ENCODE assay signal across 8 mouse cellular contexts in genomic region chr5:140702103-140702513, GRCm38 (mm10). TPM values are rescaled to one million over a fixed set of nuclear protein-coding genes. Genes with fewer than 3 reads are reported as not detected.
DNase-seq lines count a peak whose midpoint lies in the region; ATAC-seq lines count a peak whose summit lies in the region.

Iqce (minus strand) TSS chr5:140702378.

- WGBS in heart, embryonic 11.5 days (ENCODE audit: insufficient replicate concordance) = 1% methylated on average over 33 of the region's 33 CpGs
- under 1% methylated on average over 33 of the region's 33 CpGs for WGBS in kidney, embryonic 16.5 days
- WGBS in liver, embryonic 11.5 days = under 1% methylated on average over 33 of the region's 33 CpGs
- WGBS in stomach, embryonic 14.5 days = under 1% methylated on average over 33 of the region's 33 CpGs

- peak within 1 kb of the TSS; percentile 94 for H3K4me2 ChIP-seq in heart, embryonic 11.5 days
- peak within 1 kb of the TSS; percentile 73 for H3K4me2 ChIP-seq in kidney, embryonic 16.5 days (replicated peaks; ENCODE audit: low read depth, low read length)
- H3K4me2 ChIP-seq in liver, embryonic 11.5 days = peak within 1 kb of the TSS; percentile 97
- peak within 1 kb of the TSS; percentile 84 for H3K4me2 ChIP-seq in stomach, embryonic 14.5 days (replicated peaks; ENCODE audit: low read depth, low read length)

- H3K27me3 ChIP-seq in heart, embryonic 11.5 days (ENCODE audit: control insufficient read depth, insufficient read depth, low read length) = no peaks in the 10 kb centered on the region
- H3K27me3 ChIP-seq in kidney, embryonic 16.5 days (ENCODE audit: insufficient read depth, low read length) = no peaks in the 10 kb centered on the region
- no peaks in the 10 kb centered on the region for H3K27me3 ChIP-seq in liver, embryonic 11.5 days (replicated peaks; ENCODE audit: control insufficient read depth, insufficient read depth, low read length)
- H3K27me3 ChIP-seq in stomach, embryonic 14.5 days (ENCODE audit: control insufficient read depth, insufficient read depth, low read length) = no peaks in the 10 kb centered on the region

- peak; percentile 93 to 94 for DNase-seq in B cell, adult 2 months
- DNase-seq in brain, adult 2 months (ENCODE audit: low read depth, low spot score) = peak; percentile 97
- DNase-seq in liver, embryonic 11.5 days (ENCODE audit: low spot score) = peak; percentile 97
- peak; percentile 94 for DNase-seq in naive thymus-derived CD4-positive, alpha-beta T cell, adult 2 months (ENCODE audit: low read depth)

- peak within 1 kb of the TSS; percentile 83 for H3K9ac ChIP-seq in heart, embryonic 11.5 days (ENCODE audit: low read depth, low read length)
- peak within 1 kb of the TSS; percentile 90 for H3K9ac ChIP-seq in kidney, embryonic 16.5 days (replicated peaks; ENCODE audit: low read length)
- H3K9ac ChIP-seq in liver, embryonic 11.5 days (ENCODE audit: low read depth, low read length) = peak within 1 kb of the TSS; percentile 84
- H3K9ac ChIP-seq in stomach, embryonic 14.5 days (replicated peaks; ENCODE audit: low read depth, low read length) = peak within 1 kb of the TSS; percentile 82

- peak; percentile 40 for ATAC-seq in erythroblast, adult 5-6 weeks (replicated peaks; ENCODE audit: low FRiP score, poor library complexity, severe bottlenecking)
- ATAC-seq in heart, embryonic 11.5 days (replicated peaks; ENCODE audit: insufficient number of reproducible peaks, low FRiP score, low TSS enrichment) = peak; percentile 56; the same call in 1 of the 2 replicates
- ATAC-seq in kidney, embryonic 16.5 days (ENCODE audit: low FRiP score, low TSS enrichment) = peak; percentile 71
- peak; percentile 60 for ATAC-seq in liver, embryonic 11.5 days (replicated peaks; ENCODE audit: low FRiP score)
- ATAC-seq in stomach, embryonic 14.5 days (ENCODE audit: insufficient number of reproducible peaks, insufficient read depth, low FRiP score, low read depth) = peak; percentile 42; the same call in 1 of the 2 replicates

- H3K9me3 ChIP-seq in heart, embryonic 11.5 days (replicated peaks; ENCODE audit: control insufficient read depth, low read length) = no peaks in the 10 kb centered on the region
- no peaks in the 10 kb centered on the region for H3K9me3 ChIP-seq in kidney, embryonic 16.5 days (ENCODE audit: low read length)
- H3K9me3 ChIP-seq in liver, embryonic 11.5 days (ENCODE audit: control insufficient read depth, low read length) = no peaks in the 10 kb centered on the region
- H3K9me3 ChIP-seq in stomach, embryonic 14.5 days (ENCODE audit: control insufficient read depth, low read depth, low read length) = no peaks in the 10 kb centered on the region

- H3K36me3 ChIP-seq in heart, embryonic 11.5 days (ENCODE audit: control insufficient read depth, insufficient read depth, low read length) = no peaks in the 10 kb centered on the region
- peaks cover 4% of the 10 kb centered on the region for H3K36me3 ChIP-seq in kidney, embryonic 16.5 days (ENCODE audit: insufficient read depth, low read length)
- H3K36me3 ChIP-seq in liver, embryonic 11.5 days (ENCODE audit: control insufficient read depth, insufficient read depth, low read length) = no peaks in the 10 kb centered on the region
- H3K36me3 ChIP-seq in stomach, embryonic 14.5 days (ENCODE audit: control insufficient read depth, insufficient read depth, low read length) = peaks cover 4% of the 10 kb centered on the region; the same call in 1 of the 2 replicates

- H3K4me3 ChIP-seq in heart, embryonic 11.5 days (ENCODE audit: low read depth, low read length) = peak within 1 kb of the TSS; percentile 84
- peak within 1 kb of the TSS; percentile 77 for H3K4me3 ChIP-seq in kidney, embryonic 16.5 days (ENCODE audit: low read length)
- peak within 1 kb of the TSS; percentile 85 for H3K4me3 ChIP-seq in liver, embryonic 11.5 days (ENCODE audit: low read depth, low read length)
- H3K4me3 ChIP-seq in stomach, embryonic 14.5 days (ENCODE audit: low read depth, low read length) = peak within 1 kb of the TSS; percentile 80

- H3K27ac ChIP-seq in heart, embryonic 11.5 days (ENCODE audit: low read depth, low read length) = peak within 1 kb of the TSS; percentile 70
- H3K27ac ChIP-seq in kidney, embryonic 16.5 days (ENCODE audit: low read length) = peak within 1 kb of the TSS; percentile 87
- H3K27ac ChIP-seq in liver, embryonic 11.5 days (ENCODE audit: low read depth, low read length) = peak within 1 kb of the TSS; percentile 88
- peak within 1 kb of the TSS; percentile 86 for H3K27ac ChIP-seq in stomach, embryonic 14.5 days (ENCODE audit: low read length)

- H3K4me1 ChIP-seq in heart, embryonic 11.5 days (ENCODE audit: control insufficient read depth, insufficient read depth, low read length) = peaks cover 18% of the 10 kb centered on the region
- H3K4me1 ChIP-seq in kidney, embryonic 16.5 days (ENCODE audit: insufficient read depth, low read length) = peaks cover 32% of the 10 kb centered on the region
- peaks cover 29% of the 10 kb centered on the region for H3K4me1 ChIP-seq in liver, embryonic 11.5 days (replicated peaks; ENCODE audit: control insufficient read depth, insufficient read depth, low read length)
- peaks cover 27% of the 10 kb centered on the region for H3K4me1 ChIP-seq in stomach, embryonic 14.5 days (ENCODE audit: control insufficient read depth, insufficient read depth, low read length)

RNA-seq across cellular contexts. Expression of gene Iqce, which starts in this region (rescaled TPM):
- 1.9 and 3.8 TPM in 2 replicates for total RNA-seq in erythroblast, adult 5-6 weeks (2015; ENCODE audit: low replicate concordance)
- 2.9 and 3.0 TPM in 2 replicates for total RNA-seq in erythroblast, adult 5-6 weeks (2017; ENCODE audit: low replicate concordance)
- polyA plus RNA-seq in heart, embryonic 11.5 days (2014; fragmentation: Nextera tagmentation; extraction: Ambion mirVana) = 8.1 and 10.7 TPM in 2 replicates
- polyA plus RNA-seq in kidney, embryonic 16.5 days (2015; fragmentation: Nextera tagmentation; extraction: Ambion mirVana) = 26.0 and 30.7 TPM in 2 replicates
- polyA plus RNA-seq in liver, embryonic 11.5 days (2014; fragmentation: Nextera tagmentation; extraction: Ambion mirVana) = 13.2 and 14.4 TPM in 2 replicates
- polyA plus RNA-seq in stomach, embryonic 14.5 days (2014; fragmentation: Nextera tagmentation; extraction: Ambion mirVana) = 24.7 and 28.1 TPM in 2 replicates

Comparison
In these comparisons a context has a peak if more than half of its experiments do, and no peak if none do; other contexts are left out.
1. Peak in every context shown above with its lines: DNase-seq, ATAC-seq, H3K4me3 ChIP-seq and H3K27ac ChIP-seq.